Mouse (Mus musculus): Measurements from ENCODE around the gene Sez6l2.

DNA sequence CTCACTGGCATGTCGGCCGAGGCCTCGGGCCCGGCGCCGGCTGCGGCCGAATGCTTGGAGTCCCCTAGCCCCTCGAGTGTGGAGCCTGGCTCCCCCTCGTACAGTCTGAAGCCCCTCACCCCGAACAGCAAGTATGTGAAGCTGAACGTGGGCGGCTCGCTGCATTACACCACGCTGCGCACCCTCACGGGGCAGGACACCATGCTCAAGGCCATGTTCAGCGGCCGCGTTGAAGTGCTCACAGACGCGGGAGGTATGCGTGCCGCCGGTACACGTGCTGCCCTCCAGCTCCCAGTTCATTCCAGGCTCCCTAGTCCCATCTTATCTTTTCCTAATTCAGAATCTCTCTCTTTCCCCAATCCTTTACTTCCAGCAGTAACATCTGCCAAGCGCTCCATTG lies 21.3 kb upstream of the Sez6l2 start:
- TF ChIP-seq GATA1 (IDR thresholded peaks at IDR 0.05; ENCODE audit: borderline replicate concordance, low read length) (no peak), FLI1 (IDR thresholded peaks at IDR 0.05; ENCODE audit: low read length) (no peak)

Measured in megakaryocyte, embryonic 14.5 days (primary cell).